Mouse (Mus musculus) 3T3-L1 (cell line): ENCODE results near the gene Oas1d.
"Not testable (repeated sequence)": the region's sequence is repeated elsewhere in the genome, so short reads cannot be mapped to it uniquely, and the experiment has no call there.

Experiments used
- DNase-seq: peaks from one replicate; pipeline ENCODE4 v3.0.0-alpha.2; 2015; ENCODE audit warnings: low read depth, low spot score

Gene Oas1d

GRCm38 (mm10) chr5:120914204-120914603 is at the start of gene Oas1d:
TSS of gene Oas1d (plus strand) at chr5:120914536.
- not testable (repeated sequence) for DNase-seq

GRCm38 (mm10) chr5:120865336-120865860 is 48.9 kb upstream of the Oas1d start:
- DNase-seq: peak; percentile 56

GRCm38 (mm10) chr5:120869436-120870015 is 44.8 kb upstream of the Oas1d start:
- no peak for DNase-seq

- no peak for DNase-seq
These were observed 44.3 kb upstream of the Oas1d start for GRCm38 (mm10) chr5:120870081-120870480.

GRCm38 (mm10) chr5:120870782-120871181 is 43.6 kb upstream of the Oas1d start:
- no peak for DNase-seq

- no peak for DNase-seq
These were observed 42.9 kb upstream of the Oas1d start for GRCm38 (mm10) chr5:120871469-120871868.

- not testable (repeated sequence) for DNase-seq
These were observed 37.5 kb upstream of the Oas1d start for GRCm38 (mm10) chr5:120876839-120877238.

GRCm38 (mm10) chr5:120877407-120877806 is 36.9 kb upstream of the Oas1d start:
- not testable (repeated sequence) for DNase-seq

GRCm38 (mm10) chr5:120878803-120879202 is 35.5 kb upstream of the Oas1d start:
- DNase-seq: not testable (repeated sequence)

GRCm38 (mm10) chr5:120881681-120882080 is 32.7 kb upstream of the Oas1d start:
- DNase-seq: not testable (repeated sequence)

GRCm38 (mm10) chr5:120887413-120887812 is 26.9 kb upstream of the Oas1d start, which contains the start of gene Oas1g:
TSS of gene Oas1g (minus strand) at chr5:120887613.
- not testable (repeated sequence) for DNase-seq

- no peak for DNase-seq
These were observed 26.5 kb upstream of the Oas1d start for GRCm38 (mm10) chr5:120887831-120888230.

GRCm38 (mm10) chr5:120888294-120888815 is 26.0 kb upstream of the Oas1d start:
- DNase-seq: not testable (repeated sequence)

- no peak for DNase-seq
These were observed 24.3 kb upstream of the Oas1d start for GRCm38 (mm10) chr5:120890026-120890425.

GRCm38 (mm10) chr5:120890991-120891390 is 23.3 kb upstream of the Oas1d start:
- no peak for DNase-seq

GRCm38 (mm10) chr5:120891566-120892242 is 22.6 kb upstream of the Oas1d start:
- DNase-seq: not testable (repeated sequence)

- no peak for DNase-seq
These were observed 22.1 kb upstream of the Oas1d start for GRCm38 (mm10) chr5:120892243-120892660.

GRCm38 (mm10) chr5:120893866-120894265 is 20.5 kb upstream of the Oas1d start:
- not testable (repeated sequence) for DNase-seq

GRCm38 (mm10) chr5:120894692-120895091 is 19.6 kb upstream of the Oas1d start:
- not testable (repeated sequence) for DNase-seq

GRCm38 (mm10) chr5:120895231-120895900 is 19.0 kb upstream of the Oas1d start:
- DNase-seq: no peak

- no peak for DNase-seq
These were observed 16.0 kb upstream of the Oas1d start for GRCm38 (mm10) chr5:120898307-120898706.

GRCm38 (mm10) chr5:120898726-120899125 is 15.6 kb upstream of the Oas1d start:
- DNase-seq: no peak
